Mouse (Mus musculus) hindbrain, postnatal 0 days (tissue): ENCODE data around the gene Hs6st3. TPM values are rescaled to one million over a fixed set of nuclear protein-coding genes. Genes with fewer than 3 reads are reported as not detected.
A peak's percentile ranks its signal among the peaks of the same experiment; 100 is the strongest.

Experiments used
- ATAC-seq: fragments of 200-750 bp; cut with Nextera tagmentation; 2 replicates; pipeline ENCODE4 v1.8.0; 2017; ENCODE audit warnings: mild to moderate bottlenecking, moderate TSS enrichment, moderate library complexity
- DNase-seq: peaks from one replicate; pipeline ENCODE4 v3.0.0-alpha.2; 2015; ENCODE audit warnings: low spot score
- H3K27ac ChIP-seq: fragments of 300-500 bp; sonication (generic); 2 replicates; pipeline ENCODE4 v1.5.1; 2014; ENCODE audit warnings: mild to moderate bottlenecking
- H3K27me3 ChIP-seq: fragments of 300-500 bp; sonication (generic); 2 replicates; pipeline ENCODE4 v1.6.1; 2014; ENCODE audit warnings: low read length, mixed read lengths; ENCODE audit not compliant: insufficient read depth
- H3K36me3 ChIP-seq: fragments of 300-500 bp; sonication (generic); 2 replicates; pipeline ENCODE4 v1.6.1; 2014; ENCODE audit warnings: low read length, mixed read lengths; ENCODE audit not compliant: insufficient read depth
- H3K4me1 ChIP-seq: fragments of 300-500 bp; sonication (generic); 2 replicates; pipeline ENCODE4 v1.6.1; 2014; ENCODE audit warnings: antibody characterized with exemption, low read length, mixed read lengths; ENCODE audit not compliant: insufficient read depth
- H3K4me2 ChIP-seq: fragments of 300-500 bp; sonication (generic); 2 replicates; pipeline ENCODE4 v1.6.1; 2014; ENCODE audit warnings: low read depth, mild to moderate bottlenecking, low read length, moderate library complexity, mixed read lengths
- H3K4me3 ChIP-seq: fragments of 300-500 bp; sonication (generic); 2 replicates; pipeline ENCODE4 v1.5.1; 2014; ENCODE audit warnings: low read length
- H3K9ac ChIP-seq: fragments of 300-500 bp; sonication (generic); replicated peaks from 2 replicates; pipeline ENCODE4 v1.6.1; 2014; ENCODE audit warnings: mild to moderate bottlenecking, low read length, moderate library complexity, mixed read lengths
- H3K9me3 ChIP-seq: fragments of 300-500 bp; sonication (generic); 2 replicates; pipeline ENCODE4 v1.6.1; 2016; ENCODE audit warnings: low read length, mixed read lengths
- CTCF ChIP-seq: IDR thresholded peaks from 2 replicates; pipeline ENCODE4 v1.5.1; 2016; ENCODE audit warnings: antibody characterized with exemption, control low read depth, low read depth
- WGBS: fragments of 180-500 bp; shearing (Covaris S2); extraction: QIAGEN DNeasy Blood & Tissue Kit; methylation state at CpG from one replicate; pipeline ENCODE4 v1.1.7; 2014; 5-methylcytosine and 5-hydroxymethylcytosine counted together
- polyA plus RNA-seq: library from polyadenylated mRNA; unstranded; fragments of >200 nt; fragmentation: Nextera tagmentation; extraction: Ambion mirVana; gene quantifications from 2 replicates; pipeline ENCODE4 v1.2.1, GENCODE M21; 2015
- total RNA-seq: library from RNA; depleted of rRNA; stranded (reverse); fragments of >200 nt; gene quantifications from 2 replicates; pipeline ENCODE4 v1.2.3, GENCODE M21; 2014

Hs6st3 gene
- total and polyA plus RNA-seq, 2 experiments from 2014 or later = 2.8 to 38.6 TPM

DNA sequence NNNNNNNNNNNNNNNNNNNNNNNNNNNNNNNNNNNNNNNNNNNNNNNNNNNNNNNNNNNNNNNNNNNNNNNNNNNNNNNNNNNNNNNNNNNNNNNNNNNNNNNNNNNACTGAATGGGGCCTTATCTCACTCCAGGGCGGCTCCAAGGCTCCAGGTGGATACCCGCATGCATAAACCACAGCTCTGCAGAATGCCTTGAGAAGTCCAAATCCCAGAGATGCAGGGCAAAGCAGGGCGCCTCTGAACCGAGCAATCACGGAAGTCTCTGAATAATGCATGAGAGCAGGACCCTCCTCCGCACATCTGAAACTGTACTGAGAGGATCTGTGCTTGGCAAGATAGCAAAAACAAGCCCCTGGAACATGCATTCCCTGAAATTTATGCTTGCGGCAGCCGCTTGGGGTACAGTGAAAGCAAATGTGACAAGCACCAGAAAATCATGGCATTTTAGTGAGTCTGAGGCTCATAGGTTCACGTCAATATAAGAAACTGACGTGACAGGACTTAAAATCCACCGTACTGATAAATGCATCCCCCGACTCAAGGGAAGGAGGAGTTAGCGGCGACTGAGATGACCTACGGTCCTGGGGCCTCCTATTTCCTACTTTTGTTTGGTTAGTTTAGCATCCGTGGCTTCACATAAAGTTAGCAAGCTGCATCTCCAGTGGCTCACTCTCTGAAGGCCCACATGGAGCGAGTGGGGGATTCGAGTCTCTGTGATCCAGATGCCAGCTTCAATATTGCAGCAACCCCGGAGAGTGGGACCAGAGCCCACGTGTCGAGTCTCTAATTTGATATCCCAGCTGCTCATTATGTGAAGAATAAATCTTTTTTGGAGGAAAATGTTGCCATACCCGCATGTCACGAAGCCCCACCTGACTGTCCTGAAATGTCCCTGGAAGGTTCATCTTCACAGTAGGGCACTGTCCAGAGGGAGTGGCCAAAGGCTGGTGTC is 719.5 kb downstream of the Hs6st3 start:
- peak; percentile 25; the same call in 1 of the 2 replicates for TF ChIP-seq CTCF
- no peaks in the 10 kb centered on the region for H3K27me3 ChIP-seq
- peak overlapping the region; percentile 21 for H3K4me3 ChIP-seq
- H3K4me1 ChIP-seq = peaks cover 7% of the 10 kb centered on the region; the same call in 1 of the 2 replicates
- H3K9me3 ChIP-seq = no peaks in the 10 kb centered on the region
- DNase-seq = peak; percentile 62
- H3K9ac ChIP-seq = 0 out of 2 replicates have a peak overlapping the region, but pooled peaks have one; percentile 30
- H3K36me3 ChIP-seq = no peaks in the 10 kb centered on the region
- H3K27ac ChIP-seq = peak overlapping the region; percentile 65
- 44% methylated on average over 23 of the region's 23 CpGs for WGBS
- ATAC-seq = peak; percentile 77
- peak overlapping the region; percentile 50 for H3K4me2 ChIP-seq

DNA sequence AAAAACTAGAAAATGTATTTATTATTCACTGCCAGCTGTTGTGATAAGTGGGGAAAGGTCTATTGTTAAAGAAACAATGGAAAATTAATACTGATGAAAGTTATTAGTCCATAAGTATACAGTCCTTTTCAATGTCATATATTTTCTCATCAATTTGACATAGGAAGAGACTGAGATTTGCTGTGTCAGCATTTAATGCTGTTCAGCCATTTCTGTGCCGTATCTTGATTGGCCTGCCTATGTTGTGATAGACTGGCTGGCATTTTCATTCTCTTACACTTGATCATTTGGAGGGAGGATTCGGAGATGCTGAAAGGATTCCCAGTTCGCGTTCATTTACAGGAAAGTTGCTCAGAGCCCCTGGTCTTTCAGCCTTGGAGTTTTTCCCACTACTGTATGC is 735.5 kb downstream of the Hs6st3 start:
- H3K36me3 ChIP-seq = no peaks in the 10 kb centered on the region
- no peak overlapping the region for H3K27ac ChIP-seq
- no peak overlapping the region for H3K4me2 ChIP-seq
- DNase-seq = no peak
- no peaks in the 10 kb centered on the region for H3K9me3 ChIP-seq
- WGBS = 81% methylated on average over 4 of the region's 4 CpGs
- no peaks in the 10 kb centered on the region for H3K4me1 ChIP-seq
- no peak overlapping the region for H3K4me3 ChIP-seq
- no peak overlapping the region for H3K9ac ChIP-seq
- TF ChIP-seq CTCF = no peak
- H3K27me3 ChIP-seq = no peaks in the 10 kb centered on the region
- no peak for ATAC-seq

DNA sequence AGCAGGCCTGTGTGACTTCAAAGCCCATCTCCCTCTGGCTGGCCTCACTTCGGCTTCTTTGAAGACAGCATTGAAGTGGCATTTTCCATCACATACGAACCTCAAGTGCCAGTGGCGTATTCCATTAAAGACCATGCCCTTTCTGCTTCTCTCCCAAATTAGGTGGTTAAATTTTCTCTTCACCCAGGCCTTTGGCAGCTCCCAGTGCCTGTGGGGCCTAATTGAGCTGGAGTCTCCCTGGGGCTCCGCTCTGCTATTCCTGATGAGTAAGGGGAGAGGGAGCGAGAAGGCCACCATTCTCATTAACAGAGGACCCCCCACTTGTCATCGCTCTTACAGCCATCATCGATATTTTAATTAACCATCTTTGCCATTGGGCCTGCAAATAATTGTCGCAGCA is 754.8 kb downstream of the Hs6st3 start:
- no peak overlapping the region for H3K4me3 ChIP-seq
- no peak for TF ChIP-seq CTCF
- DNase-seq = no peak
- no peak overlapping the region for H3K27ac ChIP-seq
- no peak for ATAC-seq
- no peak overlapping the region for H3K9ac ChIP-seq
- H3K4me2 ChIP-seq = no peak overlapping the region
- H3K36me3 ChIP-seq = no peaks in the 10 kb centered on the region
- no peaks in the 10 kb centered on the region for H3K9me3 ChIP-seq
- H3K4me1 ChIP-seq = no peaks in the 10 kb centered on the region
- WGBS = 77% methylated on average over 8 of the region's 8 CpGs
- H3K27me3 ChIP-seq = no peaks in the 10 kb centered on the region

DNA sequence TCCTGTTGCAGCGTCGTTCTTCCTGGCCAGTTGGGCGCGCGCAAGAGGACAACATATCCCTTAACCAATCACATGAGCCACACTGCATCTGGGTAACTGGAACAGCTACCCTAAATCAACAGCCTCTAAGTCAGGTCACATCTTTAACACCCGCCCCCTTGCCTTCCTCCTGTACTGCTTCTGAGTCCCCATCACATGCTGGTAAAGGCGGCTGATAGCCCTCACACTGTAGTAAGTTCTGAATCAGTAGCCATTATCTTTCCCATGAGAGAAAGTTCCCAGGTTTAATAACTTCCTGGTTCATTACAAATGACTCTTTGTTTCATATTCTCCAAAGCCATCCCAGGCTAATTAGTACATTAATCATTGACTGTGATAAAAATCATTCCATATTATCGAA is 757.0 kb downstream of the Hs6st3 start:
- Histone ChIP-seq H3K9ac (no peak overlapping the region), H3K4me3 (no peak overlapping the region), H3K9me3 (no peaks in the 10 kb centered on the region), H3K4me2 (no peak overlapping the region), H3K4me1 (no peaks in the 10 kb centered on the region), H3K27me3 (no peaks in the 10 kb centered on the region), H3K27ac (no peak overlapping the region), H3K36me3 (no peaks in the 10 kb centered on the region)
- ATAC-seq (no peak), DNase-seq (no peak)
- TF ChIP-seq CTCF = no peak
- WGBS = 88% methylated on average over 8 of the region's 8 CpGs

DNA sequence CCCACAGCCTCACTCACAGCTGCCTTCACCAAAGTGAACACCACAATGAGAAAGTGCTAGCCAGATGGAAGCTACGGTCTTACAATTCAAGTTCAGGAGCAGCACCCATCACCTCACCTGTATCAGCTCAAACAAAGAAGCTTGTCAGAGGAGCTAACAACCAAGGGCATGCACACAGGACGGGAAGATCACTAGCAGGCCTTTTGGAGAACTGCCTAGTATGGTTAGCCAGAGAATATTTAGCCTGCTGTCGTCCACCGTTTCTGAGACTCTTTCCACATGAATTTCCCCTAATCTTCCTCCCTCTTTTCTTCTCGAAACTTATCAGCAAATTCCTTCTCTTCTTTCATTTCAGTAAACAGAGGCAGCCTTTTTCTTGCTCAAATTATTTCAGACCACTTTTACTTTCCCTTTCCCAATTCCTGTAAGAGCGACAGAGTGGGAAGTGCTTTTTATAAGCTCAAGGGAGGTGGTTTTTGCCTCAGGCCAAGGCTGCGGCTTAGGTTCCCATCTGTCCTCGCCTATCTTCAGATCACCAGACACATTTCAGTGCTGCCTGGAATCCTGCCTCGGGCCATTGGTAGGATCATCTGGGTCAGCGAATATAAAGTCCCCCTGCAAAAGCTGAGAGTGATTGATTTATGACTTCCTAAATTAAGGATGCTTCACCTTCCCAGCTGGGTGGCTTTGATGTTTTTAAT is 757.8 kb downstream of the Hs6st3 start:
- Histone ChIP-seq H3K9ac (no peak overlapping the region), H3K36me3 (no peaks in the 10 kb centered on the region), H3K9me3 (no peaks in the 10 kb centered on the region), H3K27me3 (no peaks in the 10 kb centered on the region), H3K4me1 (no peaks in the 10 kb centered on the region), H3K4me3 (no peak overlapping the region), H3K4me2 (no peak overlapping the region), H3K27ac (no peak overlapping the region)
- 51% methylated on average over 10 of the region's 10 CpGs for WGBS
- no peak for TF ChIP-seq CTCF
- no peak for ATAC-seq
- DNase-seq = peak; percentile 21

DNA sequence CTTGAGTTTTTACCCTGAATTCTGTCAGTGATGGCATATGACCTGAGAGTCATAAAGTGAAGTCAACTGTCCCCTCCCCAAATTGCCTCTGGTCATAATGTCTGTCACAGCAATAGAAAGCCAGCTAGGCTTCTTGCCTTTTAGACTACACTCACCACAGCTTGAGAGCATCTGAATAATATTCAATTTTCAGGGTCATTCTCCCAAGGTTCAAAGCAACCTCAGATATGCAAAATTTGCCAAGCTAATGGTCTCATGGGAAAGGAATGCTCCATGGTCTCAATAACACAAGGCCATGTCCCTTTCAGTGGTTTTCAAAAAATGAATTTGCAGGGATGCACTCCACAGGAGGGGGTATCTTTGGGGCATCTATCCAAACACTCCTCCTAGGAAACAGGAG is 764.3 kb downstream of the Hs6st3 start:
- Histone ChIP-seq H3K27ac (no peak overlapping the region), H3K36me3 (no peaks in the 10 kb centered on the region), H3K4me1 (no peaks in the 10 kb centered on the region), H3K4me2 (no peak overlapping the region), H3K4me3 (no peak overlapping the region), H3K9ac (no peak overlapping the region), H3K27me3 (no peaks in the 10 kb centered on the region), H3K9me3 (no peaks in the 10 kb centered on the region)
- DNase-seq (no peak), ATAC-seq (no peak)
- no peak for TF ChIP-seq CTCF
